Comparison of ENCODE assay signal across 8 mouse cellular contexts in the genomic region with DNA sequence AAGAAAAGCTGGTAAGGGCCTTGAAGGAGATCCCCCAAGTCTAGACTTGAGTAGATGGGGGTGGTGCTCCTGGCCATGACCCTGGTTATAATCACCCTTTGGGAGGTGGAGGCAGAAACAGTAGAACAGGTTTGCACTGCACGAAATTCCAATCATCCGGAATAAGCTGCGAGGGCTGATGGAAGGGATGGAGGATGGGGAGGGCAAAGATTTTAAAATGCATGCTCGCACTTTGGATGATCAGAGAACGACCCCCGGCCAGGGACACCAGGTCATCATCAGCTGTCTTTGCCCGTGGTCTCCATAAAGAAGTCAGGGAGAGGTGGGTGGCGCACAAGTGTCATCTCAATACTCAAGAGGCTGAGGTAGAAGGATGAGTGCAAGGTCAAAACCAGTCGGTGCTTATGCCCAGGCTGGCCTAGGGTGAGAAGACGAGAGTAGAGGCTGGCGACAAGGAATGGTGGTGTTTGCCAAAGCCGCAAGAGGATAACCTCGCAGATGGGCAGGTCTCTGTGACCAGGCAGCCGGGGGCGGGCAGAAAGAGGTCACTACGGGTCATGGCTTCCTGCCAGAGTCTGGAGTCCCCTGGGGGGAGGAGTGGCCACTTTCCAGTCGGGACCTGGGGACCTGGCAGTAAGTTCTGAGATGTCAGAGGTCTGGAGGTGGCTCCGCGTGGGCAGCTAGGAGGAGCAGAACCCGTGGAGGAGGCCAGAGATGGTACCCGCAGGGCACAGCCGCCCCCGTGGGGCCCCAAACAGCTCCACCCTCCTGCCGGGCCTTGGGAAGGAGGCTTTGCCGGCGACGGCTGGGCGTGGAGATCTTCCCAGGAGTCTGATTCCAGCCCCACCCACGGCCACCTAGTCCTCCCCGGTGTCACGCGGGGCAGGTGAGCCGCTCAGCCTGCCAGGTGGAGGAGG. TPM values are rescaled to one million over a fixed set of nuclear protein-coding genes. Genes with fewer than 3 reads are reported as not detected.
DNase-seq lines count a peak whose midpoint lies in the region; ATAC-seq lines count a peak whose summit lies in the region.

No protein-coding gene starts in this region.

- H3K9me3 ChIP-seq in hindbrain, embryonic 15.5 days: no peaks in the 10 kb centered on the region
- no peaks in the 10 kb centered on the region for H3K9me3 ChIP-seq in liver, embryonic 12.5 days (replicated peaks)

- peak; percentile 66 for DNase-seq in CD4-positive, CD25-positive, alpha-beta regulatory T cell, adult 2 months (ENCODE audit: low read depth, low spot score)
- DNase-seq in cerebellum, adult 8-10 months: peak; percentile 80
- DNase-seq in gastrocnemius, adult 18-20 months (ENCODE audit: low spot score): peak; percentile 84
- DNase-seq in neural tube, embryonic 10.5 days (ENCODE audit: extremely low spot score, low spot score): peak; percentile 81
- peak; percentile 59 for DNase-seq in thymus, postnatal 14 days

- no peaks in the 10 kb centered on the region for H3K27me3 ChIP-seq in hindbrain, embryonic 15.5 days
- H3K27me3 ChIP-seq in liver, embryonic 12.5 days (replicated peaks): 0 out of 2 replicates have a peak, but pooled peaks cover 10% of the 10 kb centered on the region

- no peak for ATAC-seq in CD4-positive, CD25-positive, alpha-beta regulatory T cell, adult 4 months
- ATAC-seq in hindbrain, embryonic 15.5 days (ENCODE audit: low FRiP score, low read depth): no peak
- ATAC-seq in liver, embryonic 12.5 days: peak; percentile 31

- peak overlapping the region; percentile 90 for H3K27ac ChIP-seq in hindbrain, embryonic 15.5 days (replicated peaks)
- peak overlapping the region; percentile 85 for H3K27ac ChIP-seq in liver, embryonic 12.5 days

- H3K9ac ChIP-seq in hindbrain, embryonic 15.5 days: no peak overlapping the region
- peak overlapping the region; percentile 66 for H3K9ac ChIP-seq in liver, embryonic 12.5 days

- H3K36me3 ChIP-seq in hindbrain, embryonic 15.5 days: peaks cover 19% of the 10 kb centered on the region
- H3K36me3 ChIP-seq in liver, embryonic 12.5 days: peaks cover 19% of the 10 kb centered on the region

- 2% methylated on average over 33 of the region's 33 CpGs for WGBS in hindbrain, embryonic 15.5 days
- under 1% methylated on average over 33 of the region's 33 CpGs for WGBS in liver, embryonic 12.5 days (ENCODE audit: insufficient replicate concordance)

- peaks cover 74% of the 10 kb centered on the region for H3K4me1 ChIP-seq in hindbrain, embryonic 15.5 days (replicated peaks)
- H3K4me1 ChIP-seq in liver, embryonic 12.5 days: peaks cover 95% of the 10 kb centered on the region

- H3K4me3 ChIP-seq in hindbrain, embryonic 15.5 days: peak overlapping the region; percentile 45
- peak overlapping the region; percentile 59 for H3K4me3 ChIP-seq in liver, embryonic 12.5 days

- peak overlapping the region; percentile 72 for H3K4me2 ChIP-seq in hindbrain, embryonic 15.5 days
- H3K4me2 ChIP-seq in liver, embryonic 12.5 days: peak overlapping the region; percentile 96

RNA-seq across cellular contexts. Expression of a gene that starts 5.1 kb away (rescaled TPM):
- polyA plus RNA-seq in CD4-positive, CD25-positive, alpha-beta regulatory T cell, adult 4 months (2017; shearing (Covaris generic)): 100 to 1,000 TPM; 124 to 272 TPM
- total RNA-seq in gastrocnemius, adult 18-20 months (2021): 10 to 100 TPM; 28.9 to 37.5 TPM
- polyA plus RNA-seq in hindbrain, embryonic 15.5 days (2015; fragmentation: Nextera tagmentation; extraction: Ambion mirVana): 295 and 319 TPM in 2 replicates
- 22.1 and 27.3 TPM in 2 replicates for polyA plus RNA-seq in liver, embryonic 12.5 days (2016; fragmentation: Nextera tagmentation; extraction: Ambion mirVana)

RNA-seq across cellular contexts. Expression of a gene that starts 12.0 kb away (rescaled TPM):
- polyA plus RNA-seq in CD4-positive, CD25-positive, alpha-beta regulatory T cell, adult 4 months (2017; shearing (Covaris generic)): 10 to 100 TPM; 21.6 to 23.5 TPM
- total RNA-seq in gastrocnemius, adult 18-20 months (2021): 1 to 10 TPM; 5.4 to 6.5 TPM
- polyA plus RNA-seq in hindbrain, embryonic 15.5 days (2015; fragmentation: Nextera tagmentation; extraction: Ambion mirVana): 10.1 and 12.7 TPM in 2 replicates
- 14.0 and 16.4 TPM in 2 replicates for polyA plus RNA-seq in liver, embryonic 12.5 days (2016; fragmentation: Nextera tagmentation; extraction: Ambion mirVana)

RNA-seq across cellular contexts. Expression of a gene that starts 12.6 kb away (rescaled TPM):
- polyA plus RNA-seq in CD4-positive, CD25-positive, alpha-beta regulatory T cell, adult 4 months (2017; shearing (Covaris generic)): 1 to 10 TPM; 4.6 to 8.2 TPM
- 10 to 100 TPM; 40.6 to 47.9 TPM for total RNA-seq in gastrocnemius, adult 18-20 months (2021)
- polyA plus RNA-seq in hindbrain, embryonic 15.5 days (2015; fragmentation: Nextera tagmentation; extraction: Ambion mirVana): 22.6 and 26.0 TPM in 2 replicates
- 5.7 and 6.3 TPM in 2 replicates for polyA plus RNA-seq in liver, embryonic 12.5 days (2016; fragmentation: Nextera tagmentation; extraction: Ambion mirVana)

RNA-seq across cellular contexts. Expression of a gene that starts 18.6 kb away (rescaled TPM):
- under 1 TPM in 1 of 2 experiments, not detected in 1; 0.28 TPM for polyA plus RNA-seq in CD4-positive, CD25-positive, alpha-beta regulatory T cell, adult 4 months (2017; shearing (Covaris generic))
- total RNA-seq in gastrocnemius, adult 18-20 months (2021): under 1 TPM; 0.24 to 0.48 TPM
- 29.1 and 33.6 TPM in 2 replicates for polyA plus RNA-seq in hindbrain, embryonic 15.5 days (2015; fragmentation: Nextera tagmentation; extraction: Ambion mirVana)
- polyA plus RNA-seq in liver, embryonic 12.5 days (2016; fragmentation: Nextera tagmentation; extraction: Ambion mirVana): 3.1 and 3.4 TPM in 2 replicates

RNA-seq across cellular contexts. Expression of a gene that starts 20.1 kb away (rescaled TPM):
- polyA plus RNA-seq in CD4-positive, CD25-positive, alpha-beta regulatory T cell, adult 4 months (2017; shearing (Covaris generic)): 1 to 10 TPM; 1.3 to 1.4 TPM
- total RNA-seq in gastrocnemius, adult 18-20 months (2021): 1 to 10 TPM; 1.6 to 1.9 TPM
- polyA plus RNA-seq in hindbrain, embryonic 15.5 days (2015; fragmentation: Nextera tagmentation; extraction: Ambion mirVana): 61.4 and 71.3 TPM in 2 replicates
- polyA plus RNA-seq in liver, embryonic 12.5 days (2016; fragmentation: Nextera tagmentation; extraction: Ambion mirVana): 0.94 and 0.96 TPM in 2 replicates
